Mouse (Mus musculus) megakaryocyte, embryonic 14.5 days (primary cell): Measurements from ENCODE around the gene Gm10320. TPM values are rescaled to one million over a fixed set of nuclear protein-coding genes. Genes with fewer than 3 reads are reported as not detected.

Experiments used
- H3K27me3 ChIP-seq: replicated peaks from 2 replicates; pipeline ENCODE3; 2012; ENCODE audit warnings: inconsistent platforms
- H3K36me3 ChIP-seq: replicated peaks from 2 replicates; pipeline ENCODE3; 2012; ENCODE audit warnings: low read length, inconsistent platforms, mixed read lengths
- H3K4me1 ChIP-seq: 2 replicates; pipeline ENCODE4 v1.6.1; 2012; ENCODE audit warnings: inconsistent platforms
- H3K4me3 ChIP-seq: replicated peaks from 2 replicates; pipeline ENCODE3; 2012; ENCODE audit warnings: moderate library complexity, mild to moderate bottlenecking, inconsistent platforms
- H3K9me3 ChIP-seq: 2 replicates; pipeline ENCODE4 v1.6.1; 2012; ENCODE audit warnings: inconsistent platforms
- FLI1 ChIP-seq: IDR thresholded peaks from 2 replicates; pipeline ENCODE4 v1.6.1; 2012; ENCODE audit warnings: low read length, inconsistent platforms, mixed read lengths
- GATA1 ChIP-seq: IDR thresholded peaks from 3 replicates; pipeline ENCODE4 v1.6.1; 2012; ENCODE audit warnings: mixed read lengths, low read length, inconsistent platforms, borderline replicate concordance
- polyA plus RNA-seq: library from polyadenylated mRNA; stranded (reverse); fragments of >175 nt; gene quantifications from 2 replicates; pipeline ENCODE4 v1.2.3, GENCODE M21; 2012; ENCODE audit warnings: low replicate concordance; ENCODE audit not compliant: insufficient read depth

The Gm10320 gene
- 5.4 and 10.2 TPM in 2 replicates for polyA plus RNA-seq

DNA sequence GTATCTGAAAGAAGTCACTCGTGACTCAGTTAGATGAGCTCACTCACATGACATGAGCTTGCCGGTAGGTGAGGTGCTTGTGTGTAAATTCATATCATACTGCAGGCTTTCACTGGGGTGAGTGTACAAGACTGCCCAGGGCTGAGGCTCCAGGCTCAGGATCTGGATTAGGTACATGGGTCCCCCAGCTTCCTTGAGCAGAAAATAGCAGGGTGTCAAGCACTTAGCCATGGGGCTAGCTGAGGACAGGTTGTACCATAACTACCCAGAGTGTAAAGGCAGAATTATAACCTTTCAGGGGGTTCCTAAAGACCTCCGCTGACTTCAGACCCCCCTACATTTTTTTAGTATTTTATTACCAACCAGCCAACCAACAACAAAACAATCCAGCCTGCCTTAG, at the start of gene Gm10320:
TSS of gene Gm10320 (minus strand) at position 93 of the 400 bp plus-strand sequence.
- Histone ChIP-seq H3K9me3 (peaks cover 7% of the 10 kb centered on the region), H3K4me3 (no peak within 1 kb of the TSS), H3K4me1 (no peaks in the 10 kb centered on the region), H3K36me3 (no peaks in the 10 kb centered on the region), H3K27me3 (peaks cover 7% of the 10 kb centered on the region)
- TF ChIP-seq FLI1 (no peak), GATA1 (no peak)

DNA sequence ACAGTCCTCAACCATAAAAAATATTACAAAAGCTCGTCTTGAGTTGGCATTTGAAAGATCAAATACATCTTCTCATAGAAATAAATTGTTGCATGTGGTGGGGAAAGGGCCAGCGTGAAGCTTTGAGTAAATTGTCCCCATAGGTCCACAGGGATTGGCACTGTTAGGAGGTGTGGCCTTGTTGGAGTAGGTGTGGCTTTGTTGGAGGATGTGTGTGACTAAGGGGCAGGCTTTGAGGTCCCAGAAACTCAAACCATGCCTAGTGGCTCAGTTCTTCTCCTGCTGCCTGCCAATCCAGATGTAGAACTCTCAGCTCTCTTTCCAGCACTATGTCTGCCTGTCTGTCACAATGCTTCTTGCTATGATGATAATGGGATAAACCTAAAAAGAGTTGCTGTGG, 49.8 kb upstream of the Gm10320 start:
- H3K4me1 ChIP-seq: no peaks in the 10 kb centered on the region
- peaks cover 6% of the 10 kb centered on the region; the same call in 1 of the 2 replicates for H3K9me3 ChIP-seq
- H3K4me3 ChIP-seq: no peak overlapping the region
- H3K27me3 ChIP-seq: peaks cover 1% of the 10 kb centered on the region
- H3K36me3 ChIP-seq: no peaks in the 10 kb centered on the region
- no peak for TF ChIP-seq GATA1
- TF ChIP-seq FLI1: no peak

DNA sequence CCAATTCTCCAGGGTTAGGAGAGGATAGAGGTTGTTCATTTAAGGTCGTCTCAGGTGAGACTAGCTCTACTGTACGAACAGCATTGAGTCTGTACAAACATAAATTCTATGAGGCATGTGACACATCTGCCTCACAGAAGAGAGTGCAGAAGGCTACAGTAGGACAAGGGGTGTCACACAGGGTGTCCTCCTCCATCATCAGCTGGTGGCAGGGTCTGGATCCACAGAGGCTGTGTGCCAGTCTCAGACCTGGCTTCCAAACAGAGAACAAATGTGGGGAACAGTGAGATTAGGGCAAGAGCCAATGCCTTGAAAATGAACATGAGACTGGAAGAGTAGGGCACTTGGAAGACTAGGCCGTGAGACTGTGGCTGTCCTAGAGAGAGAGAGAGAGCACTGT, 48.4 kb upstream of the Gm10320 start:
- no peak overlapping the region for H3K4me3 ChIP-seq
- peaks cover 6% of the 10 kb centered on the region; the same call in 1 of the 2 replicates for H3K9me3 ChIP-seq
- H3K27me3 ChIP-seq: peaks cover 1% of the 10 kb centered on the region
- H3K36me3 ChIP-seq: no peaks in the 10 kb centered on the region
- TF ChIP-seq FLI1: no peak
- TF ChIP-seq GATA1: no peak
- no peaks in the 10 kb centered on the region for H3K4me1 ChIP-seq

DNA sequence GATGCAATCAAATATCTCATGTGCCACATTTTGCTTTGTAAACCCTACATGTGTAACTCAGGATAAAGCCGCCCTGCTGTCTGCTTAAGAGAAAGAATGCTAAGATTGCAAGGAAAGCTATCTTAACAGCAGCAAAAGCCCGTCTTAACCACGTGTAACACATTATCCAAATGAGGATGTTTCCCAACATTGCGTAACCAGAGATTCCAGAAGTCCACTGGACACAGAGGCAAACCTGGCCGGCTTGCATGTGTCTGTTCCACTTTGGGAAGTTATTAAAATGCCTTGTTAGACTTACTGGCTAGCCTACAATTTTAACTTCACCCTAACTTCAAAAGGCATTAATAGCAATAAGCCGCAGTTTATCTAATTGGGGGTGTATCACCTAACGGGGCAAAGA, 47.5 kb upstream of the Gm10320 start:
- peaks cover 6% of the 10 kb centered on the region; the same call in 1 of the 2 replicates for H3K9me3 ChIP-seq
- TF ChIP-seq GATA1 (no peak), FLI1 (no peak)
- no peaks in the 10 kb centered on the region for H3K4me1 ChIP-seq
- no peaks in the 10 kb centered on the region for H3K36me3 ChIP-seq
- peaks cover 3% of the 10 kb centered on the region for H3K27me3 ChIP-seq
- H3K4me3 ChIP-seq: no peak overlapping the region

DNA sequence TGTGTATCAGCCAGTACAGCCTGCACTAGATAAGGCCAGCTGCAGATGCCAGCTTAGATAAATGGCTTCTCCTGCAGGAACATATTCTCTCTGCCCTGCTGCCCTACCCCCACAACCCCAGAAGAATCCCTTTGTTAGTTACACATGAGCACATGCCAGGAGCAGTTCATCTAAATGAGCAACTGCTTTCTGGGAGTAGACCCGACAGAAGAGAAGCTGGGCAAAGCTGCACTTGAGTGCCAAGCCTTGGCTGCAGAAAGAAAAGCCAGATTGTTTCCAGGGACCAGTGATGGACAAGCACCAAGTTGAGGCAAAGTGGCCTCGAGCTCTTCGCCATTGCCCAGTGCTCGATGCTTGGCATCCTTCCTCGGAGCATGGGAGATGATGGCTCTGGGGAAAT, 46.8 kb upstream of the Gm10320 start:
- Histone ChIP-seq H3K27me3 (peaks cover 5% of the 10 kb centered on the region), H3K36me3 (no peaks in the 10 kb centered on the region), H3K4me3 (no peak overlapping the region), H3K9me3 (no peaks in the 10 kb centered on the region), H3K4me1 (no peaks in the 10 kb centered on the region)
- TF ChIP-seq GATA1: no peak
- no peak for TF ChIP-seq FLI1

DNA sequence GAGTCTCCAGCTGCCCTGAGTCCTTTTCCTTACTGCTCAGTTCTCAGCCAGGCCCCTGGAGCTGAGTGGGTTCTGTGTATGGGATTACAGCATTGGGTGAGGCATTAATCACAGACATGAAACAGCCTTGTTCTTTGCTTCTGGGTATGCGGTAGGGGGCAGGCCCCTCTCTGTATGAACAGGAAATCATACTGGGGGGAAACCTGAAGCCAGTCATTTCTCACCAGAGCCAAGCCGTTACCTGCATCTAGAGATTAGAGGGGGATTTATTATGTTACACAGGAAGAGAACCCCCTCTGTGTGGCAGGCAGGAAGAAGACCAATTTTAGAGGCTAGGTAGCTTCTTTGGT, 43.1 kb upstream of the Gm10320 start:
- no peaks in the 10 kb centered on the region for H3K36me3 ChIP-seq
- H3K9me3 ChIP-seq: peaks cover 21% of the 10 kb centered on the region
- no peaks in the 10 kb centered on the region for H3K4me1 ChIP-seq
- TF ChIP-seq GATA1 (no peak), FLI1 (no peak)
- no peak overlapping the region for H3K4me3 ChIP-seq
- H3K27me3 ChIP-seq: peaks cover 5% of the 10 kb centered on the region

DNA sequence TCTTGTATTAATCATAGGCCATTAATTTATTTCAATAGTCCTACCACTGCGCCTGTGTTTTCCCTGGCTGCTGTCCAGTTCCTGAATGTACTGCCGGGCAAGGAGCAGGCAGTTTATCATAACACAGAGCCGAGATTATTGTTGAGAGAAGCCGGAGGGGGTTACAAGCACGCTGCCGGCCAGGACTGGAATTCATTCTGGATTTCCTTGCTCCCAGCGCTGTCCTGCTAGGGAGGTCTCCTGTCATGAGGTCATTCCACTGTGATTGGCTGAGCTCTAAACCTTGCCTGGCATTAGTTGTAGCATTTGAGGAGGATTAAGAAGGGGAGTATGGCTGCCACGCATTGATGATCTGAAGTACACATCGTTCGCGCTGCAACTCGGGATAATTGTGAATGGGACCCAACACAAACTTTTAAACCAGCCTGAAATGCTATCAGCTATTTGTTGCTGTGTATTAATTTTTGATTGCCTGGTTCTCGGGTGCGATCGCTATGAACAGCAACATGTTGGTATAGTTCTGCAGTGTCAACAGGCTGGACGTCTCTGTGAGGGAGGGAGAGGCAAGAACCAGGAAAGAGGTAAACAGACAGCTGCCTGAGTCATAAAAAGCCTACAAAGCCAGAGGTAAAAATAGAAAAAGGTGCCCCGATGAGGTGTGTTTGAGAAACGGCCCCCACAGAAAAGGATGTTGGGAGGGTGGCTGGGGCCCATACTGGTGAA, 42.5 kb upstream of the Gm10320 start:
- H3K4me3 ChIP-seq: no peak overlapping the region
- TF ChIP-seq GATA1: no peak
- TF ChIP-seq FLI1: no peak
- H3K36me3 ChIP-seq: no peaks in the 10 kb centered on the region
- peaks cover 5% of the 10 kb centered on the region for H3K27me3 ChIP-seq
- peaks cover 24% of the 10 kb centered on the region for H3K9me3 ChIP-seq
- H3K4me1 ChIP-seq: no peaks in the 10 kb centered on the region

DNA sequence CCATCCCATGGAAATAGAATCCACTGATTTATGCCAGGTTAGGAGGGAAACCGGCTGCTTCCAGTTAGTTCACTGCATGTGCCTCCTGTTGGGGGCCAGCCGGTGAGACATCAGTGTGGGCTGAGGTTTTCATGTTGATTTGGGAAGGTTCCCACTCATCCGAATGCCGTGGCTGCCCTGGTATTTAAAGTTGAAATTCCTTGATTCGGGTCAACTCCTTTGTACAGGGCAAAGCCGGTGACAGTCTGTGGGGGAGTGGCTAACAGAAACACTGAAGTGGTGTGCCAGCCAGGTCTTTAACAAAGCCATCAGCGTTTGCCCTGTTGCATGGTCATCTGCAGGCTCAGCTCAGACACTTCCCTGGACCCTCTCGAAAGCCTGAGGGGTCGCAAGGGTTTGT, 41.6 kb upstream of the Gm10320 start:
- TF ChIP-seq GATA1 (no peak), FLI1 (no peak)
- H3K9me3 ChIP-seq: peaks cover 24% of the 10 kb centered on the region
- H3K36me3 ChIP-seq: no peaks in the 10 kb centered on the region
- H3K4me3 ChIP-seq: no peak overlapping the region
- H3K4me1 ChIP-seq: no peaks in the 10 kb centered on the region
- H3K27me3 ChIP-seq: peaks cover 5% of the 10 kb centered on the region

DNA sequence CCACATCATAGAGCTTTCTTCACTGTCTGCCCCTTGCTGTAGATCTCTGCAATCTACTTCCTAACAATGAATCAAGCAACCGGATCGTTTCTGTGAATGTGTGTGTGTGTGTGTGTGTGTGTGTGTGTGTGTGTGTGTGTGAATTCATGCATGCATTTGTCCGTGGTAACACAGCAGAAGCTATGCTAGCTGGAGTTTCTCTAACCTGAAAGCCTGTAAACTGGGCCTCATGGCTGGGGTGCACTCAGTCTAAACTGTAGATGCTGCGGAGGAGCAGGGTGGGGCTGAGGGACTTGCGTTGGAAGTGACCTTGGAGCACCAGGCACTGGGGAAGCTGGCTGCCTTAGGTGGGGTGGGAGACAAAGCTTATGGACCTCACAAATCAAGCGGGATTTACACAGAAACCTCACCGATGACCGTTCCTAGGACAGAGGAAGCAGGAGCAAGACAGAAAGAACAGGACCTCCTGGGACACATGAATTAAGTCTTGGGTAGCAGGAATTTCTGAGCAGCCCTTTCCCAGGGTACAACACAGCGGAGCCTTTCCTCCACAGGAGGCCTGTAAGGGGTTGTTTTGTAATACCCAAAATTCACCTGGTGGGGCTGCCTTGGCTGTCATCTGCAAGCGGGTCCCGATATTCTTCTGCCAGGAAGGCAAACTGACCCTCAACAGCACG, 41.0 kb upstream of the Gm10320 start:
- Histone ChIP-seq H3K4me1 (no peaks in the 10 kb centered on the region), H3K36me3 (no peaks in the 10 kb centered on the region), H3K27me3 (peaks cover 4% of the 10 kb centered on the region), H3K9me3 (peaks cover 24% of the 10 kb centered on the region), H3K4me3 (no peak overlapping the region)
- TF ChIP-seq GATA1 (no peak), FLI1 (no peak)

DNA sequence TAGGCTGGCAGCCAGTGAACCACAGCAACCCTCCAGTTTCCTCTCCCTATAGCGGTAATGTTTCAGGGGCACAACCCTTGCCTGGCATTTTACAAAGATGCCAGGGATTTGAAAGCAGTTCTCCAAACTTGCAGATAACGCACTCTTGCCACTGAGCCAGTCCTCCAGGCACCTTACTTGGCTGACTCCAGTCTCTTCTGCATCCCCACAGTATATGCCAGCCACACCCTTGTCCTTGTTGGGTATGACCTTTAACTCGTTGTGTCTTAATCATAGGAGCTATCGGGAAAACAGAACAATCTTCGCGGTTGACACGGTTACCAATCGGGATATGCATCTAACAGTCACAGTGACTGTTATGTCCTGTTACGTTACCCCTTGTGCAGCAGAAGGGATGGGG, 40.2 kb upstream of the Gm10320 start:
- Histone ChIP-seq H3K4me3 (no peak overlapping the region), H3K4me1 (no peaks in the 10 kb centered on the region), H3K27me3 (peaks cover 4% of the 10 kb centered on the region), H3K36me3 (no peaks in the 10 kb centered on the region), H3K9me3 (peaks cover 24% of the 10 kb centered on the region)
- no peak for TF ChIP-seq GATA1
- TF ChIP-seq FLI1: no peak
